Mouse (Mus musculus): ENCODE results near the gene Fgfr2.

Gene Fgfr2

GRCm38 (mm10) chr7:132211920-132212701, 911.0 kb downstream of the Fgfr2 start:
- no peak for DNase-seq (ENCODE audit: low read depth)

GRCm38 (mm10) chr7:132210616-132211015, 912.5 kb downstream of the Fgfr2 start:
- DNase-seq (ENCODE audit: low read depth) = no peak

DNA sequence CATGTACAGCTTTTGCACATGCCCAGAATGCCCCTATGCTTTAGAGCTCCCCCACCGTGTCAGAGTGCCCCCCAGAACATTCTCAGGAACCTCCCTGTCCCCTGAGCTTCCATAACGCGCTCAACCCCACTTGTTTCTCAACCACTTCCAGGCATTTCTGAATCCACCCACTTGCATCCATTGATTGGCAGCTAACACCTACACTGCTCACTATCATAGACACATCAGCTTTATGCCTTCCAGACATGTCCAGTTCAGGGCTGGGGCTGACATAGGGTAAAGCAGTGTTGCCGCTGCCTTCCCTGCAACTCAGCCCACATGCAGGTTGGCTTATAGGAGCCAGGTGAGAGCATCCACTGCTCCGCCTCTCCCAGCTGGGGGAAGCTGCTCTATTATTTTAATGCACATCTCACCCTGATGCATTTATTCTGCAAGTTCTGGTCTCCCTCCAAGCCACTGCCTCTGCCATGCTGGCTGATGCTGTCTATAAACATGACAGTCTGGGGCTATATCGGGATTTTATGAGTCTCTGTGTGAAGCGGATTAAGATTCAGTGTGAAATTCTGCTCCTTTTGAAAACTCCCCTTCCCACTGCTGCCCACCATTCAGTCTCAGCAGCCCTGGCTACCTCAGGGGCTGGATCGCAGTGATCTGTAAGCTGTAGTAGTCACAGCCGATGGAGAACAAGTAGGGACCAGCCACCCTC, 914.1 kb downstream of the Fgfr2 start:
- no peak for DNase-seq (ENCODE audit: low read depth)

- DNase-seq (ENCODE audit: low read depth) = no peak
These were observed 919.0 kb downstream of the Fgfr2 start for GRCm38 (mm10) chr7:132204073-132204612.

DNA sequence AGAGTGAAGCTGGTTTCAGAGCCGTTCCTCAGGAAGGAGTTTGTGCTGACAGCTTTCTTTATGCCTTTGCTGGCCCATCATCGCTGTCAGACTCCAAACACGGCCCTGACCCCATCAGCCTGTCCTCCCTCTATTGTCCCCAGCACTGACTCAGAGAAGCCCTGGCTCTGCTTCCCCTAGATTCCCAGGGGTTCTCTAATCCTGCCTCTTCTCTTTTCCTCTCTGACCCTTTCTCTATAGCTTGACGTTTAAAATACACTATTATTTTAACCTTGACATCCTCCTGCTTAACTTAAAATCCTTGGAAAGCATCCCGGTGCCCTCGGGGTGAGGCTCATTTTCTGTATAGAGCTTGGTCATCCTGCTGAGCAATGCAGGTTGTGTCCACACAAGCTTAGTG, 923.5 kb downstream of the Fgfr2 start:
- no peak for DNase-seq (ENCODE audit: low read depth)

- no peak for DNase-seq (ENCODE audit: low read depth)
These were observed 924.3 kb downstream of the Fgfr2 start for GRCm38 (mm10) chr7:132198806-132199205.

DNA sequence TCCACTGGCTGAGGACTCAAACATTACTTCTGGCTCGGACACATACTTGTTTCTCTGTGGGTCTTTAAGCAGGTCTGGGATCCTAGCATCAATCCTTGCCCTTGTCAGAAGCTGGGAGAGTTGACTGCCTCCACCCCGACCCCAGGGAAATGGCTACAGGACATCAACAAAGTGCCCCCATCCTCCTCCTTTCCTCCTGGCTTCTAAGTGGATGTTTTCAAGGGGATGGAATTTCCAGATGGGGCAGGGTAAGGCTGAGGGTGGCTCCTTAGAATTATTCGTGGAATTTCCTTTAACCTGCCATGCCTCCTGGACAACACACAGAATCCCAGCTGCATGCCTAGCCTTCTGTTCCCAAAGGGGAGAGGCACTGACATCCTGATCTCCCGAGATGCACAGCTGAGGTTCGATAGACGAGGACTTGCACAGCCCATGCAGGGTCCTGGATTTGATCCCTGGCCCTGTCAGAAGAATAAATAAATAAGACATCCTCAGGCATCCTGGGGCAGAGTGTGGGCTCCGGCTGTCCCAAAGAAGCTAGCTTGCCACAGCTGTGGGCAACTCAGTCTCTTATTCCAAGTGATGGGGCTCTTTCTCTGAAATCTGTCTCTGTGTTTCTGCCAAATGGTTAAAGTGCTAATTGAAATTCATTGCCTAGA, 925.2 kb downstream of the Fgfr2 start:
- no peak for DNase-seq (ENCODE audit: low read depth)

DNA sequence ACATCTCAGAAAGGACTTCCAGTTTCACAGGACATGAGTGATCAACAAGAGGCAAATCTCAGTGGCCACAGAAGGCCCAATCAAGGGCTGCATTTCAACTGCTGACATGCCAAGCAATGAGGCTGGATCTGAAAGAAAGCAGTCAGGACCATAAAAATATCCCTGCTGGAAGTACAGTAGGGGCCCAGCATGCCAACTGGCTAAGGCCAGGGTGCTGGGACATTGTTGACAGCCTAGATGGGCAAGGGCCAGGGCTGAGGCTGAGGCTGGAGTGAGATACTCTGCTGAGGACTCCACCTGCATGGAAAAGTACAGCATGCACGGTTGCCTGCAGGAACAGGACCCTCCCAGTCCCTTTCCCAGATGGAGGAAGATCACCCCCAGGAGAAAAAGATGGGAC, 926.6 kb downstream of the Fgfr2 start:
- DNase-seq (ENCODE audit: low read depth) = no peak

DNA sequence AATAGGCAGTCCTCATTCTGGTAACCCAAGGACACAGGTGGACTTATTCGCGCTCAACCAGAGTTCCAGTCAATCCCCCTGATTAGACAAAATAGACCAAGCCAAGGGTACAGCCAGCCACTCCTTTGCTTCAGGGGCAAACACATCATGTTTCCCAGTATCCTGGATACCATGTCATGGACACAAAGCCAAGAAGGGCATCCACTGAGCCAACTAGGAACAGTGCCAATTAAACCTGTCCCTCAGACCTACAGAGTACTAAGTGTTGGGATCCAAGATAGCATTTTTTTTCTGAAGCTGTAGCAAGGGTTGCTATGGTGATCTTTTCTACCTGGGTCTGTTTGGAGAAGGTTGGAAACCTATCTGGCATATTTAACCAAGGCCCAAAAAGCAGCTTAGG, 929.5 kb downstream of the Fgfr2 start:
- no peak for DNase-seq (ENCODE audit: low read depth)

GRCm38 (mm10) chr7:132187456-132187855, 935.7 kb downstream of the Fgfr2 start:
- DNase-seq (ENCODE audit: low read depth) = no peak

GRCm38 (mm10) chr7:132183892-132184404, 939.2 kb downstream of the Fgfr2 start:
- no peak for DNase-seq (ENCODE audit: low read depth)

DNA sequence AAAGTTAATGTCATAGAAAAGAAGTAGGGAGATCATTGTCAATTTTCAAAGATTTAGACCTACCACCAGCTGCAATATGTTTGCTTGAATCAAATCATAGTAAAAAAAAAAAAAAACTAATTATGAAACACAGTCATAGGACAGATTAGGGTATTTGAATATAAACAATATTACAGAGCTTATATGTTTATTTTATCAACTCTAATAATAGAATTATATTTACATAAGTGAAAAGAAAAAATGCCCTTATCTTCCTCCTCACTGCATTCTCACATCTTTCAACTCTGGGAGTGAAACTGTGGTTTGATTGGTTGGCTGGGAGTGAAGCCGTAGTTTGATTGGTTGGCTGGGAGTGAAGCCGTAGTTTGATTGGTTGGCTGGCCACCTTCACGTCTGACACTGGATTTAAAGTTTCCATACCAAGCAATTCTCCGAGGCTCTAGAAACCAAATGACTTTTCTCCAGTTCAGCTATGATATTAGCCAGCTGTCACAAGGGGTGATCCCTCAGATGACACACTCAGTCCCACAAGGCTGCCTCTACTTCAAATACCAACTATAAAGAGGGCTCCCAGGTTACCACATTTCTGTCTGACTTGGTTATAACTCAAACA, 941.5 kb downstream of the Fgfr2 start:
- no peak for DNase-seq (ENCODE audit: low read depth)

GRCm38 (mm10) chr7:132181042-132181441, 942.1 kb downstream of the Fgfr2 start:
- DNase-seq (ENCODE audit: low read depth) = no peak

- no peak for DNase-seq (ENCODE audit: low read depth)
These were observed 944.1 kb downstream of the Fgfr2 start for GRCm38 (mm10) chr7:132179049-132179448.

DNA sequence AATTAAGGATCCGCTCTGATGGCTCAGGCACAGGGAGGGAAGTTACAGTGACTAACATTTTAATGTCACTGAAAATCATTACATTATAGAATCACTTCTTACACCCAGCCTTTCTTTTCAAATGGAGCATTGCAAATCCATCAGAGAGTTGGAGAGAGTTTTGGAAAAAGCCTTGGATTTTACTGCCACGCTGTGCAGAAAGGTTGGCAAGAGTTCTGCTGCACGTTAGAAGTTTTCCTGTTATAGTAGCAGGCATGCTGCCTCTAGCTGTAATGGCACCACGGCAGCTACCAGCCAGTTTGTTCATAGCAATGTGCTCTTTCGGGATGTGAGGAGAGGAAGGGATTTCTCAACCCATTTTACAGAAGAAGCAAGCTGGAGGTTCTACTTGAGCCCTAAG, 948.4 kb downstream of the Fgfr2 start:
- DNase-seq (ENCODE audit: low read depth) = no peak

- no peak for DNase-seq (ENCODE audit: low read depth)
These were observed 948.9 kb downstream of the Fgfr2 start for GRCm38 (mm10) chr7:132174296-132174695.

- no peak for DNase-seq (ENCODE audit: low read depth)
These were observed 950.9 kb downstream of the Fgfr2 start for GRCm38 (mm10) chr7:132172220-132172619.

DNA sequence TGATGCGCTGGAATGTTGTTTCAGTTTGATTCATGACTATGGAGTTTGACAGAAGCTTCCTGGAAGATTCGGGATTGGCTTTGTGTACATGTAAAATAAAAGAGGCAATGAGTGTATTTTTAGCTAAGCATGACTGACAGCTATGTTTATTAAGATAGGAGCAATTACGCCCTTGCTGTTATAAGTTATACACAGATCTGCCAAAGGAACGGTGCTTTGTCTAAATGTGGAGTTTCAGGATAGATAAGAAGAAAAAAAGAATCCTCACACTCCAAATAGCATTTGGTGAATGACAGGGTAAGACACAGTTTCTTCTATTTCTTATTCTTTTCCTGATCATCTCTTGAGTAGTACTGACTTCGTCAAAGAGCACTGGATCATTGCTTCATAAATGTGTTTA, 951.4 kb downstream of the Fgfr2 start:
- no peak for DNase-seq (ENCODE audit: low read depth)

GRCm38 (mm10) chr7:132169419-132170169, 953.6 kb downstream of the Fgfr2 start:
- DNase-seq (ENCODE audit: low read depth) = no peak

DNA sequence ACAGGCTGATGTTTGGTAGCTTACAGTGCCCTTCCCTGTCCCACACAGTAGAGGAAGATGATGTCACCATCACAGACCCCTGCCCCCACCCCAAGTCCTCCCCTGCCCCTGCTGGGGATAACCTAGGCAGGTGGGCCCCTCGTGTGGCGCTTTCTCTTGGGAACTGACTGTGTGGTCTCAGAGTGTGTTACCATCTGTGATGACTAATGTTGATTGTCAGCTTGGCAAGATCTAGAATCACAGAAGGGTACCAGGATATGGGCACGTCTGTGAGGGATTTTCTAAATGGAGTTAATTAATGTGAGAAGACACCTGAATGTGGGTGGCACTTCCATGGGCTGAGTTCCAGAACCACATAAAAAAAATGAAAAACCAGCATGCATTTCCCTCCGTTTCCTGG, 955.9 kb downstream of the Fgfr2 start:
- DNase-seq (ENCODE audit: low read depth) = no peak

GRCm38 (mm10) chr7:132162254-132162653, 960.9 kb downstream of the Fgfr2 start:
- DNase-seq (ENCODE audit: low read depth) = no peak
